Comparison of ENCODE assay signal across 30 mouse cellular contexts in the genomic region with DNA sequence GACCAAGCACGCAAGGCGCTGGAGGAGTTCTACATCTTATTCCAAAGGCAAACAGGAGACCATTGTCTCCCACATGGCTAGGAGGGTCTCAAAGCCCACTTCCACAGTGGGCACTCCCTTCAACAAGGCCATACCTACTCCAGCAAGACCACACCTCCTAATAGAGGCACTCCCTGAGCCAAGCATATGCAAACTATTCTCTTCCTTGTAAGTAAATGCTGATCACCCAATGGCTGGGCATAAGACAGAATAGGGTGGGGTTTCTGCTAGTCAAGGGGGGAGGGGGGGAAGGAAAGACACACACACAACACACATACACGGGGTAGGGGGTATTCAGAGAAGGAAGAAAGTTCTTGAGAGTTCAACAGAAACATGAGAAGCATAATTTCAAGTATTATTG.
"Had no signal": no experiment of that assay in that cellular context is flagged by ENCODE, and none has a peak within 500 bp of the region (broad histone marks: within the 10 kb centered on the region; RNA-seq: fewer than 3 reads in every experiment).

No protein-coding gene starts in this region.

- H3K4me3 ChIP-seq: limb, embryonic 10.5 days; limb, embryonic 12.5 days; limb, embryonic 13.5 days; limb, embryonic 15.5 days; liver, embryonic 12.5 days; liver, embryonic 13.5 days; liver, embryonic 15.5 days; lung, embryonic 15.5 days; megakaryocyte, embryonic 14.5 days; midbrain, embryonic 10.5 days; midbrain, embryonic 12.5 days; midbrain, embryonic 13.5 days; midbrain, embryonic 15.5 days; myocyte had no signal

- H3K4me2 ChIP-seq: limb, embryonic 12.5 days; limb, embryonic 13.5 days; limb, embryonic 15.5 days; liver, embryonic 12.5 days; liver, embryonic 13.5 days; liver, embryonic 15.5 days; lung, embryonic 14.5 days; lung, embryonic 15.5 days; midbrain, embryonic 11.5 days; midbrain, embryonic 12.5 days; midbrain, embryonic 13.5 days; midbrain, embryonic 15.5 days had no signal

- H3K27me3 ChIP-seq: limb, embryonic 12.5 days; limb, embryonic 13.5 days; limb, embryonic 15.5 days; liver, embryonic 12.5 days; liver, embryonic 13.5 days; liver, embryonic 15.5 days; lung, embryonic 15.5 days; megakaryocyte, embryonic 14.5 days; midbrain, embryonic 12.5 days; midbrain, embryonic 13.5 days; midbrain, embryonic 15.5 days had no signal

- ATAC-seq: liver, embryonic 12.5 days; liver, postnatal 0 days; lung, postnatal 0 days; midbrain, embryonic 13.5 days; midbrain, embryonic 15.5 days; midbrain, embryonic 16.5 days had no signal

- H3K27ac ChIP-seq: limb, embryonic 10.5 days; limb, embryonic 12.5 days; limb, embryonic 13.5 days; limb, embryonic 15.5 days; liver, embryonic 12.5 days; liver, embryonic 13.5 days; liver, embryonic 14.5 days; liver, embryonic 15.5 days; lung, embryonic 15.5 days; macrophage; midbrain, embryonic 10.5 days; midbrain, embryonic 12.5 days; midbrain, embryonic 13.5 days; midbrain, embryonic 15.5 days had no signal

- H3K9me3 ChIP-seq: limb, embryonic 10.5 days; limb, embryonic 12.5 days; limb, embryonic 13.5 days; limb, embryonic 15.5 days; liver, embryonic 12.5 days; liver, embryonic 13.5 days; liver, embryonic 15.5 days; lung, embryonic 15.5 days; megakaryocyte, embryonic 14.5 days; midbrain, embryonic 10.5 days; midbrain, embryonic 12.5 days; midbrain, embryonic 13.5 days; midbrain, embryonic 15.5 days had no signal

- H3K9ac ChIP-seq: limb, embryonic 12.5 days; limb, embryonic 13.5 days; limb, embryonic 15.5 days; liver, embryonic 12.5 days; liver, embryonic 13.5 days; liver, embryonic 14.5 days; liver, embryonic 15.5 days; liver, postnatal 0 days; lung, embryonic 14.5 days; lung, embryonic 15.5 days; midbrain, embryonic 12.5 days; midbrain, embryonic 13.5 days; midbrain, embryonic 15.5 days had no signal

- DNase-seq: left cerebral cortex, postnatal 4 days; liver; liver, embryonic 13.5 days; liver, postnatal 0 days; lung, adult 18-20 months; lung, adult 2 months; lung, embryonic 14.5 days; lung, postnatal 10 days; lung, postnatal 14 days; lung, postnatal 36 days; lung, postnatal 4 days; midbrain, embryonic 14.5 days had no signal

- H3K4me1 ChIP-seq: limb, embryonic 10.5 days; limb, embryonic 12.5 days; limb, embryonic 13.5 days; limb, embryonic 15.5 days; lung, embryonic 15.5 days; midbrain, embryonic 10.5 days; midbrain, embryonic 12.5 days; midbrain, embryonic 13.5 days; midbrain, embryonic 15.5 days had no signal
